Mouse (Mus musculus) heart, embryonic 10.5 days (tissue): ENCODE results near the gene Dnajc5g. TPM values are rescaled to one million over a fixed set of nuclear protein-coding genes. Genes with fewer than 3 reads are reported as not detected.

Experiments used
- polyA plus RNA-seq: library from polyadenylated mRNA; unstranded; fragments of >200 nt; fragmentation: Nextera tagmentation; extraction: Ambion mirVana; gene quantifications from 2 replicates; pipeline ENCODE4 v1.2.1, GENCODE M21; 2016

The Dnajc5g gene
- polyA plus RNA-seq, 1 experiment from 2014 or later, result not detected

Other genes starting within 250 kb of the Dnajc5g start
- gene Tmem214, start 238.3 kb upstream of the Dnajc5g start, polyA plus RNA-seq, result 86.3 and 87.4 TPM in 2 replicates
- 12.3 and 17.4 TPM in 2 replicates for gene Agbl5, start 217.6 kb upstream of the Dnajc5g start, polyA plus RNA-seq
- 432 and 455 TPM in 2 replicates for gene Ost4, start 198.5 kb upstream of the Dnajc5g start, polyA plus RNA-seq
- gene Emilin1, start 192.9 kb upstream of the Dnajc5g start, polyA plus RNA-seq, result 166 and 172 TPM in 2 replicates
- 10.5 and 14.5 TPM in 2 replicates for gene Khk, start 184.9 kb upstream of the Dnajc5g start, polyA plus RNA-seq
- 5.5 and 6.0 TPM in 2 replicates for gene Cgref1, start 160.7 kb upstream of the Dnajc5g start, polyA plus RNA-seq
- 118 and 124 TPM in 2 replicates for gene Preb, start 145.9 kb upstream of the Dnajc5g start, polyA plus RNA-seq
- gene Tcf23, start 137.6 kb upstream of the Dnajc5g start, polyA plus RNA-seq, result 0.11 and 0.17 TPM in 2 replicates
- 79.7 and 87.6 TPM in 2 replicates for gene Atraid, start 58.0 kb upstream of the Dnajc5g start, polyA plus RNA-seq
- 9.9 and 11.3 TPM in 2 replicates for gene Slc5a6, start 57.4 kb upstream of the Dnajc5g start, polyA plus RNA-seq
- 42.7 and 50.9 TPM in 2 replicates for gene Cad, start 51.5 kb upstream of the Dnajc5g start, polyA plus RNA-seq
- 0.62 and 0.67 TPM in 2 replicates for gene Slc30a3, start 2.0 kb downstream of the Dnajc5g start, polyA plus RNA-seq
- 17.0 and 23.8 TPM in 2 replicates for gene Trim54, start 10.4 kb downstream of the Dnajc5g start, polyA plus RNA-seq
- not detected in 2 replicates for gene Ucn, start 32.5 kb downstream of the Dnajc5g start, polyA plus RNA-seq
- 77.3 and 87.3 TPM in 2 replicates for gene Mpv17, start 48.0 kb downstream of the Dnajc5g start, polyA plus RNA-seq
- gene Gm29609, start 73.6 kb downstream of the Dnajc5g start, polyA plus RNA-seq, result 0.77 and 1.00 TPM in 2 replicates
- 67.1 and 81.9 TPM in 2 replicates for gene Gtf3c2, start 73.9 kb downstream of the Dnajc5g start, polyA plus RNA-seq
- 133 TPM in 2 replicates for gene Snx17, start 86.9 kb downstream of the Dnajc5g start, polyA plus RNA-seq
- gene Eif2b4, start 87.1 kb downstream of the Dnajc5g start, polyA plus RNA-seq, result 73.4 and 77.6 TPM in 2 replicates
- 7.3 and 11.0 TPM in 2 replicates for gene Zfp513, start 96.0 kb downstream of the Dnajc5g start, polyA plus RNA-seq
- gene Ppm1g, start 114.4 kb downstream of the Dnajc5g start, polyA plus RNA-seq, result 148 and 151 TPM in 2 replicates
- gene Nrbp1, start 134.6 kb downstream of the Dnajc5g start, polyA plus RNA-seq, result 149 and 153 TPM in 2 replicates
- 0.28 TPM in 1 of 2 replicates, not detected in the other for gene Gm9970, start 134.9 kb downstream of the Dnajc5g start, polyA plus RNA-seq
- gene Krtcap3, start 145.4 kb downstream of the Dnajc5g start, polyA plus RNA-seq, result 10.2 and 13.1 TPM in 2 replicates
- gene Ift172, start 184.8 kb downstream of the Dnajc5g start, polyA plus RNA-seq, result 28.6 and 31.1 TPM in 2 replicates
- 30.2 and 51.9 TPM in 2 replicates for gene Fndc4, start 189.8 kb downstream of the Dnajc5g start, polyA plus RNA-seq
- gene Gckr, start 191.2 kb downstream of the Dnajc5g start, polyA plus RNA-seq, result 0.15 and 0.63 TPM in 2 replicates